Mouse (Mus musculus): ENCODE data around the gene Frmd4a. TPM values are rescaled to one million over a fixed set of nuclear protein-coding genes. Genes with fewer than 3 reads are reported as not detected.

Frmd4a gene
- polyA plus RNA-seq, 1 experiment from 2014 or later = 16.7 TPM

GRCm38 (mm10) chr2:4184991-4185390, 167.5 kb downstream of the Frmd4a start:
- no peaks in the 10 kb centered on the region for H3K4me1 ChIP-seq
- H3K9ac ChIP-seq = no peak overlapping the region
- ATAC-seq = no peak
- H3K9me3 ChIP-seq (replicated peaks) = no peaks in the 10 kb centered on the region
- H3K36me3 ChIP-seq = no peaks in the 10 kb centered on the region
- no peaks in the 10 kb centered on the region for H3K27me3 ChIP-seq (replicated peaks)
- no peak overlapping the region for H3K4me3 ChIP-seq
- H3K27ac ChIP-seq = no peak overlapping the region
- WGBS (ENCODE audit: insufficient replicate concordance) = 69% methylated on average over 8 of the region's 8 CpGs
- no peak overlapping the region for H3K4me2 ChIP-seq

- 44% methylated on average over 4 of the region's 4 CpGs for WGBS (ENCODE audit: insufficient replicate concordance)
These were observed 170.0 kb downstream of the Frmd4a start for GRCm38 (mm10) chr2:4187521-4187920.

GRCm38 (mm10) chr2:4188303-4188702, 170.8 kb downstream of the Frmd4a start:
- no peak for ATAC-seq
- H3K27ac ChIP-seq = no peak overlapping the region
- no peaks in the 10 kb centered on the region for H3K4me1 ChIP-seq
- H3K9me3 ChIP-seq (replicated peaks) = no peaks in the 10 kb centered on the region
- H3K36me3 ChIP-seq = no peaks in the 10 kb centered on the region
- no peak overlapping the region for H3K9ac ChIP-seq
- 49% methylated on average over 3 of the region's 3 CpGs for WGBS (ENCODE audit: insufficient replicate concordance)
- H3K4me2 ChIP-seq = no peak overlapping the region
- no peaks in the 10 kb centered on the region for H3K27me3 ChIP-seq (replicated peaks)
- H3K4me3 ChIP-seq = no peak overlapping the region

More at GRCm38 (mm10) chr2:4187521-4187920, 170.0 kb downstream of the Frmd4a start:
- Histone ChIP-seq H3K27me3 (replicated peaks) (no peaks in the 10 kb centered on the region), H3K36me3 (no peaks in the 10 kb centered on the region), H3K4me2 (no peak overlapping the region), H3K9ac (no peak overlapping the region), H3K4me3 (no peak overlapping the region), H3K27ac (no peak overlapping the region), H3K4me1 (no peaks in the 10 kb centered on the region), H3K9me3 (replicated peaks) (no peaks in the 10 kb centered on the region)
- ATAC-seq = no peak

DNA sequence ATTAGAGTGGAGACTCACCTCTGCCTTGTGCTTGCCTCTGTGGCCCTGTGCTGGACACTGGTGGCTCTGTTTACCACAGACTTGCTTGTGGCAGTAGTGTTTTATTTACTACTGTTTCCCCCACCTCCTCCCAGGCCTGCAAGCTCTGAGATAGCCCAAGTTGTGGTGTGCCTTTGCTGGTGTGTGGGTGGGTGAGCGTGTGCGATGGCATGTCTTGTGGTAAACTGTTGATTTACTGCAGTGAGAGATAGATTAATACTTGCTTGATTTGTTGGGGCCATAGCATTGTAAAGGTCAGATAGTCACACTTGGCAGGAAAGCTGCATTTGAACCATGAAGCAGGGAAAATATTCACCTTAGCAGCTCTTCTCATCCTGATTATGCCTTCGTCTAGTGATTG, 172.8 kb downstream of the Frmd4a start:
- 57% methylated on average over 3 of the region's 3 CpGs for WGBS (ENCODE audit: insufficient replicate concordance)
- H3K4me3 ChIP-seq = no peak overlapping the region
- H3K9me3 ChIP-seq (replicated peaks) = no peaks in the 10 kb centered on the region
- H3K27me3 ChIP-seq (replicated peaks) = no peaks in the 10 kb centered on the region
- no peak for ATAC-seq
- no peaks in the 10 kb centered on the region for H3K36me3 ChIP-seq
- no peaks in the 10 kb centered on the region for H3K4me1 ChIP-seq
- no peak overlapping the region for H3K4me2 ChIP-seq
- no peak overlapping the region for H3K9ac ChIP-seq
- H3K27ac ChIP-seq = no peak overlapping the region

DNA sequence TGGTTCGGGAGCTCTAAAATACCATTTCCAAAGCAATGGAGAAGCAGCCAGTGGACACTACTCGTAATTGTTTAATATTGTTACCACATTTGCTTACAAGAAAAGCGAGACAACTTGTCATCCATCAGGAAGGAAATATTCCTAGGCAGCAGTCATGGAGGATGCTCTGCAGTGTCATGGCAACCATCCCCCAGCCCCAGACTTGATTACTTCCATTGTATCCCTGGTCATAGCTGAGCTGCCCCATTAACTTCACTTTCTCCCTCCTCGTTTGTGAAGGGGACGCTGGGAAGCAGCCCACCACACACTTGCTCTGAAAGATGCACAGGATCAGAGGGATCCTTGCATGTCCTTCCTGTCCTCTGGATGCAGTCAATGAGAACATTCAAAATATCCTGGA, 173.5 kb downstream of the Frmd4a start:
- WGBS (ENCODE audit: insufficient replicate concordance) = 65% methylated on average over 5 of the region's 5 CpGs
- Histone ChIP-seq H3K27me3 (replicated peaks) (no peaks in the 10 kb centered on the region), H3K4me3 (no peak overlapping the region), H3K27ac (no peak overlapping the region), H3K4me1 (no peaks in the 10 kb centered on the region), H3K4me2 (no peak overlapping the region), H3K9ac (no peak overlapping the region), H3K36me3 (no peaks in the 10 kb centered on the region), H3K9me3 (replicated peaks) (no peaks in the 10 kb centered on the region)
- ATAC-seq = no peak

GRCm38 (mm10) chr2:4193206-4193605, 175.7 kb downstream of the Frmd4a start:
- no peaks in the 10 kb centered on the region for H3K9me3 ChIP-seq (replicated peaks)
- no peak overlapping the region for H3K4me2 ChIP-seq
- no peak for ATAC-seq
- no peak overlapping the region for H3K27ac ChIP-seq
- no peaks in the 10 kb centered on the region for H3K27me3 ChIP-seq (replicated peaks)
- no peak overlapping the region for H3K9ac ChIP-seq
- H3K4me3 ChIP-seq = no peak overlapping the region
- H3K36me3 ChIP-seq = no peaks in the 10 kb centered on the region
- no peaks in the 10 kb centered on the region for H3K4me1 ChIP-seq

- no peak overlapping the region for H3K4me2 ChIP-seq
- 65% methylated on average over 9 of the region's 9 CpGs for WGBS (ENCODE audit: insufficient replicate concordance)
- H3K9me3 ChIP-seq (replicated peaks) = no peaks in the 10 kb centered on the region
- no peaks in the 10 kb centered on the region for H3K36me3 ChIP-seq
- H3K4me1 ChIP-seq = no peaks in the 10 kb centered on the region
- H3K9ac ChIP-seq = no peak overlapping the region
- no peak overlapping the region for H3K27ac ChIP-seq
- no peaks in the 10 kb centered on the region for H3K27me3 ChIP-seq (replicated peaks)
- no peak for ATAC-seq
- no peak overlapping the region for H3K4me3 ChIP-seq
These were observed 177.0 kb downstream of the Frmd4a start for GRCm38 (mm10) chr2:4194324-4195014.

- no peak overlapping the region for H3K4me2 ChIP-seq
- no peaks in the 10 kb centered on the region for H3K36me3 ChIP-seq
- H3K9me3 ChIP-seq (replicated peaks) = no peaks in the 10 kb centered on the region
- no peaks in the 10 kb centered on the region for H3K4me1 ChIP-seq
- H3K27ac ChIP-seq = no peak overlapping the region
- 74% methylated on average over 4 of the region's 4 CpGs for WGBS (ENCODE audit: insufficient replicate concordance)
- no peak overlapping the region for H3K4me3 ChIP-seq
- no peak for ATAC-seq
- no peak overlapping the region for H3K9ac ChIP-seq
- H3K27me3 ChIP-seq (replicated peaks) = no peaks in the 10 kb centered on the region
These were observed 178.5 kb downstream of the Frmd4a start for GRCm38 (mm10) chr2:4196041-4196440.

DNA sequence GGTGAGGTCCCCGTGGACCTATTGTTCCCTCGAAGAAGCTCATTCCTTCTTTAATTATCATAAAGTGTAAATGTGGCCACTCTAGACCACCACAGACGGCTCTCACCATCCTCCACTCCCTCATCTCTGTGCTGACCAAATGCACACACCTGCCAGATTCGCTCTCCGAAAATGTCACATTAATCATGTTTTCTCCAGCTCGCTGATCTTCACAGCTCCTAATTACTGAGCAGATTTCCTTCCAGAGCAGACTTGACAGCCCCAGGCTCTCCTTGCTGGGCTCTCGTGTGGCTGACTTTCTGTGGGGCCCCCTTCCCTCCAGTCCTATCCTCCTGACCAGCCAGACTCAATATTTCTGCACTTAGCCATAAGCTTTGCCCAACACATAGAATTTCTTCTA, 191.7 kb downstream of the Frmd4a start:
- Histone ChIP-seq H3K27ac (no peak overlapping the region), H3K4me2 (no peak overlapping the region), H3K9ac (no peak overlapping the region), H3K36me3 (no peaks in the 10 kb centered on the region), H3K27me3 (replicated peaks) (no peaks in the 10 kb centered on the region), H3K9me3 (replicated peaks) (no peaks in the 10 kb centered on the region), H3K4me1 (no peaks in the 10 kb centered on the region), H3K4me3 (no peak overlapping the region)
- no peak for ATAC-seq
- WGBS (ENCODE audit: insufficient replicate concordance) = 66% methylated on average over 7 of the region's 7 CpGs

DNA sequence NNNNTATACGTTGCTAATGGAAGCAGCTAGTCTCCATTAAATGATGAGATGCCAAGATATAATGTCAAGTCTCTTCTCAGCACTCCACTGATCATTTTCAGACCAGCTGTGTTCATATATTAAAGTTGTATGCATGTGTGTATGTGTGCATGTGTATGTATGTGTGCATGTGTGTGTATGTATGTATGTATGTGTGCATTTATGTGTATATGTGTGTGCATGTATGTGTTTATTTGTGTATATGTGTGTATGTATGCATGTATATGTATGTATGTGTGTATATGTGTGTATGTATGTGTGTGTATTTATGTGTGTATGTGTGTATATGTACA, 204.9 kb downstream of the Frmd4a start:
- H3K27ac ChIP-seq = no peak overlapping the region
- no peaks in the 10 kb centered on the region for H3K9me3 ChIP-seq (replicated peaks)
- H3K27me3 ChIP-seq (replicated peaks) = no peaks in the 10 kb centered on the region
- no peak overlapping the region for H3K4me2 ChIP-seq
- H3K36me3 ChIP-seq = no peaks in the 10 kb centered on the region
- WGBS (ENCODE audit: insufficient replicate concordance) = 2% methylated on average over 1 of the region's 1 CpGs
- H3K4me1 ChIP-seq = no peaks in the 10 kb centered on the region
- H3K4me3 ChIP-seq = no peak overlapping the region
- no peak for ATAC-seq
- H3K9ac ChIP-seq = no peak overlapping the region

- H3K9me3 ChIP-seq (replicated peaks) = no peaks in the 10 kb centered on the region
- H3K4me2 ChIP-seq = no peak overlapping the region
- no peak overlapping the region for H3K4me3 ChIP-seq
- ATAC-seq = no peak
- H3K27ac ChIP-seq = no peak overlapping the region
- H3K4me1 ChIP-seq = no peaks in the 10 kb centered on the region
- no peaks in the 10 kb centered on the region for H3K36me3 ChIP-seq
- H3K9ac ChIP-seq = no peak overlapping the region
- no peaks in the 10 kb centered on the region for H3K27me3 ChIP-seq (replicated peaks)
- WGBS (ENCODE audit: insufficient replicate concordance) = 65% methylated on average over 6 of the region's 6 CpGs
These were observed 205.8 kb downstream of the Frmd4a start for GRCm38 (mm10) chr2:4223316-4223715.

DNA sequence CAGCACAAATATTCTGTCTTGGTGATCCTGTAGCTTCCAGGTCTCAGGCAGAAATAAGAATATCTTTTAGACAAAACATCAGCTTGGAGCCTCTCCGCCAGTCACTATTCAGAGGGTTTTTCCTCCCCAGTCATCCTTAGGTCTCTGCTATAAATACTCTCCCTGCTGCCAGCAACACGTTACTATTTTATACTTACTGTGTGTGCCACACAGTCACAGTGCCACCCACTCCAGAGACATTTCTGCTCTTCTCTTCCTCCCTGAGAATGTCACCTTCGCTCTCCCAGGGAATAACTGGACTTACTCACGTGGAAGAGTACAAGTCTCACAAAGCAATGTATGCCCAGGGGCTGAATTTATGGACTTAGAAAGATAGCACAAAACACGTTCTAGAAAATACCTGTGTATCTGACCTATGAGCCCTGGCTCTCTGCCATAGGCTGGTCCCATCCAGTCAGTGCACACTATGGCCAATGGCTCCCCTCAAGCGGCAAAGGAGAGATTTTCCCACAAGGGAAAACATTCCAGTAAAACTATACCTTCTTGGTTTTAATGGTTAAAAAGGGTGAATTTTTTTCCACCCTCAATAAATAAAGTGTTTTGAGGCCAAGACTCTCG, 209.5 kb downstream of the Frmd4a start:
- H3K4me1 ChIP-seq = no peaks in the 10 kb centered on the region
- no peak overlapping the region for H3K9ac ChIP-seq
- 67% methylated on average over 7 of the region's 7 CpGs for WGBS (ENCODE audit: insufficient replicate concordance)
- H3K27me3 ChIP-seq (replicated peaks) = no peaks in the 10 kb centered on the region
- H3K36me3 ChIP-seq = no peaks in the 10 kb centered on the region
- no peak overlapping the region for H3K4me3 ChIP-seq
- no peak overlapping the region for H3K27ac ChIP-seq
- H3K9me3 ChIP-seq (replicated peaks) = no peaks in the 10 kb centered on the region
- ATAC-seq = no peak
- no peak overlapping the region for H3K4me2 ChIP-seq

- no peak overlapping the region for H3K27ac ChIP-seq
- no peak overlapping the region for H3K9ac ChIP-seq
- WGBS (ENCODE audit: insufficient replicate concordance) = 35% methylated on average over 4 of the region's 4 CpGs
- H3K27me3 ChIP-seq (replicated peaks) = no peaks in the 10 kb centered on the region
- no peak overlapping the region for H3K4me3 ChIP-seq
- H3K9me3 ChIP-seq (replicated peaks) = no peaks in the 10 kb centered on the region
- H3K4me1 ChIP-seq = no peaks in the 10 kb centered on the region
- no peak for ATAC-seq
- no peak overlapping the region for H3K4me2 ChIP-seq
- no peaks in the 10 kb centered on the region for H3K36me3 ChIP-seq
These were observed 210.0 kb downstream of the Frmd4a start for GRCm38 (mm10) chr2:4227563-4227962.

All from liver, embryonic 12.5 days (tissue).